Mouse (Mus musculus): Measurements from ENCODE around the gene Lrp8. TPM values are rescaled to one million over a fixed set of nuclear protein-coding genes. Genes with fewer than 3 reads are reported as not detected.

The Lrp8 gene
- total RNA-seq, 1 experiment: 8.3 TPM

- H3K27ac ChIP-seq (ENCODE audit: insufficient read depth, low read depth, low read length, poor library complexity, severe bottlenecking): no peak overlapping the region
- no peak for DNase-seq (ENCODE audit: low read depth, low spot score)
- no peaks in the 10 kb centered on the region for H3K9me3 ChIP-seq (ENCODE audit: control insufficient read depth, insufficient read depth, low read depth, low read length)
- in situ Hi-C loops (cut with MboI; ENCODE audit: low sequenced_read_pairs in 2 of 2, unreplicated experiment in 2 of 2): no loop called here
- TF ChIP-seq CHD2 (IDR thresholded peaks at IDR 0.05; ENCODE audit: low read depth, low read length): no peak
- TF ChIP-seq ZC3H11A (IDR thresholded peaks at IDR 0.05; ENCODE audit: borderline replicate concordance, low read depth, low read length): no peak
- no peak for TF ChIP-seq ZNF384 (IDR thresholded peaks at IDR 0.05; ENCODE audit: low read depth, low read length)
- TF ChIP-seq MAFK (IDR thresholded peaks at IDR 0.05; ENCODE audit: insufficient read depth, low read depth, low read length): no peak
- no peak for TF ChIP-seq HCFC1 (IDR thresholded peaks at IDR 0.05; ENCODE audit: borderline replicate concordance, insufficient read depth, low read length)
- peak overlapping the region; percentile 79 to 84 for H3K4me3 ChIP-seq (ENCODE audit: insufficient read depth in 1 of 2, low read depth in 1 of 2, low read length in 2 of 2, poor library complexity in 1 of 2, severe bottlenecking in 1 of 2)
- H3K9ac ChIP-seq (ENCODE audit: insufficient read depth, low read depth, low read length, poor library complexity, severe bottlenecking): peak overlapping the region; percentile 44
- no peaks in the 10 kb centered on the region for H3K36me3 ChIP-seq (ENCODE audit: control insufficient read depth, insufficient read depth, low read length, poor library complexity, severe bottlenecking)
- H3K4me1 ChIP-seq (ENCODE audit: control insufficient read depth in 2 of 2, insufficient read depth in 2 of 2, low read length in 2 of 2, poor library complexity in 1 of 2): peaks cover 0 to 16% of the 10 kb centered on the region in 2 experiments; a peak in 1 of 4 replicates
These were observed 630 bp downstream of the Lrp8 start for GRCm38 (mm10) chr4:107802450-107803331.

DNA sequence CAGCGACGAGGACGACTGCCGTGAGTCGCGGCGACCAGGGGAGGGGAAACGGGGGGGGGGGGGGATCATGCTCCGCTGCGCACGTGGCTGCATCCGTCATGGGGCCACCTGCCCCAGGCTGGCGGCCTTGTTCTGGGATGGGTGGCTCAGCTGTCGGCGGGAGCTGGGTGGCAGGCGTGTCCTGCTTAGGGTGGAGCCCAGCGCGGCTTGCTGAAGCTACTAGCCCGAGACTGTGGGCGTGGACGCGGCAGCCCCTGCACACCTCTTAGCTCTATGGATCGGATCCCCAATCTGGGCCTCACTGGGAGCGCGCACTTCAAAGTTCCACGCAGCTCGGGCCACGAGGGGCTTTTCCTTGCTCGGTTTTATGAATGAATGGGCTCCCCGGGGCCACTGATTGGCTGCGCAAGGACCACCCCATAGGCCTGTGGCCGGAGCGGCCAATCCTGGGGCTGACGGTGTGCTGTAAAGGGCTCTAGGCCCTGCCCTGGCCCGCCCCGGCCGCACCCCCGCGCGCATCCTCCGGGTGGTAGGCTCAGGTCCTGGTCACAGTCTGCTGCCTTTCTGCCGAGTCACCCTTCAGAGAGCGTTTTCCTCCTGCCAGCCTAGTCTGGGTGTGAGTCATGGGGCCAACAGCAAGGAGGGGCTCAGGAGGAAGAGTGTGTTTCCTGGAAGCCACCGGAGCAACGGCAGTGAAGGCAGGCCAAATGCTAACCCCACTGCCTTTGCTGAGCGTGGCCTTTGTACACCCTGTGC lies 1.5 kb downstream of the Lrp8 start:
- in situ Hi-C loops (cut with MboI; ENCODE audit: low sequenced_read_pairs in 2 of 2, unreplicated experiment in 2 of 2): no loop called here
- H3K27ac ChIP-seq (ENCODE audit: insufficient read depth, low read depth, low read length, poor library complexity, severe bottlenecking): no peak overlapping the region

DNA sequence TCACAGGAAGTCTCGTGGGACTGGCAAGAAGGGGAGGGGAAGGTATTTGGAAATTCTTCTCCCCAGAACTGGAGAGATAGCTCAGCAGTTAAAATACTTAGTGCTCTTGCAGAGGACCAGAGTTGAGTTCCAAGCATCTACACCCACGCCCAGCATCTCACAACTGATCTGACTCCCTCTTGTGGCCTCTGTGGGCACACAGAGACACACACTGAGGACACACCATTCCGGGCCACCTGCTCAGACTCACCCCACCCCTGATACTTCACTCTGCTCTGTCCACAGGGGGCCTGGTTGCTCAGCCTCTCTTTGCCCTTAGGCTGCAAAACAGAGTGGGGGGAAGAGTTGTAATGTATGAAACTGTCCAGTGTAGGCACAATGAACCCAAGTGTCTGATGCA lies 3.4 kb downstream of the Lrp8 start:
- in situ Hi-C loops (cut with MboI; ENCODE audit: low sequenced_read_pairs in 2 of 2, unreplicated experiment in 2 of 2): no loop called here
- Histone ChIP-seq H3K9ac (ENCODE audit: insufficient read depth, low read depth, low read length, poor library complexity, severe bottlenecking) (no peak overlapping the region), H3K4me3 (ENCODE audit: insufficient read depth in 1 of 2, low read depth in 1 of 2, low read length in 2 of 2, poor library complexity in 1 of 2, severe bottlenecking in 1 of 2) (no peak overlapping the region), H3K4me1 (ENCODE audit: control insufficient read depth in 2 of 2, insufficient read depth in 2 of 2, low read length in 2 of 2, poor library complexity in 1 of 2) (peaks cover 0 to 21% of the 10 kb centered on the region in 2 experiments; a peak in 1 of 4 replicates), H3K27ac (ENCODE audit: insufficient read depth, low read depth, low read length, poor library complexity, severe bottlenecking) (no peak overlapping the region), H3K36me3 (ENCODE audit: control insufficient read depth, insufficient read depth, low read length, poor library complexity, severe bottlenecking) (no peaks in the 10 kb centered on the region), H3K9me3 (ENCODE audit: control insufficient read depth, insufficient read depth, low read depth, low read length) (no peaks in the 10 kb centered on the region)
- DNase-seq (ENCODE audit: low read depth, low spot score): peak; percentile 34
- TF ChIP-seq MAFK (IDR thresholded peaks at IDR 0.05; ENCODE audit: insufficient read depth, low read depth, low read length) (no peak), CHD2 (IDR thresholded peaks at IDR 0.05; ENCODE audit: low read depth, low read length) (no peak), HCFC1 (IDR thresholded peaks at IDR 0.05; ENCODE audit: borderline replicate concordance, insufficient read depth, low read length) (no peak), ZNF384 (IDR thresholded peaks at IDR 0.05; ENCODE audit: low read depth, low read length) (no peak), ZC3H11A (IDR thresholded peaks at IDR 0.05; ENCODE audit: borderline replicate concordance, low read depth, low read length) (no peak)

More for the DNA sequence above, 1.5 kb downstream of the Lrp8 start:
- Histone ChIP-seq H3K36me3 (ENCODE audit: control insufficient read depth, insufficient read depth, low read length, poor library complexity, severe bottlenecking) (no peaks in the 10 kb centered on the region), H3K4me3 (ENCODE audit: insufficient read depth in 1 of 2, low read depth in 1 of 2, low read length in 2 of 2, poor library complexity in 1 of 2, severe bottlenecking in 1 of 2) (peak overlapping the region; percentile 79 to 84), H3K4me1 (ENCODE audit: control insufficient read depth in 2 of 2, insufficient read depth in 2 of 2, low read length in 2 of 2, poor library complexity in 1 of 2) (peaks cover 0 to 21% of the 10 kb centered on the region in 2 experiments; a peak in 1 of 4 replicates), H3K9ac (ENCODE audit: insufficient read depth, low read depth, low read length, poor library complexity, severe bottlenecking) (peak overlapping the region; percentile 56), H3K9me3 (ENCODE audit: control insufficient read depth, insufficient read depth, low read depth, low read length) (no peaks in the 10 kb centered on the region)
- peak; percentile 78 for DNase-seq (ENCODE audit: low read depth, low spot score)
- TF ChIP-seq ZNF384 (IDR thresholded peaks at IDR 0.05; ENCODE audit: low read depth, low read length) (no peak), HCFC1 (IDR thresholded peaks at IDR 0.05; ENCODE audit: borderline replicate concordance, insufficient read depth, low read length) (no peak), MAFK (IDR thresholded peaks at IDR 0.05; ENCODE audit: insufficient read depth, low read depth, low read length) (peak; percentile 91), CHD2 (IDR thresholded peaks at IDR 0.05; ENCODE audit: low read depth, low read length) (no peak), ZC3H11A (IDR thresholded peaks at IDR 0.05; ENCODE audit: borderline replicate concordance, low read depth, low read length) (no peak)

GRCm38 (mm10) chr4:107807796-107808195 lies 5.7 kb downstream of the Lrp8 start:
- Histone ChIP-seq H3K4me1 (ENCODE audit: control insufficient read depth in 2 of 2, insufficient read depth in 2 of 2, low read length in 2 of 2, poor library complexity in 1 of 2) (peaks cover 0 to 19% of the 10 kb centered on the region in 2 experiments; a peak in 1 of 4 replicates), H3K27ac (ENCODE audit: insufficient read depth, low read depth, low read length, poor library complexity, severe bottlenecking) (no peak overlapping the region), H3K4me3 (ENCODE audit: insufficient read depth in 1 of 2, low read depth in 1 of 2, low read length in 2 of 2, poor library complexity in 1 of 2, severe bottlenecking in 1 of 2) (no peak overlapping the region), H3K36me3 (ENCODE audit: control insufficient read depth, insufficient read depth, low read length, poor library complexity, severe bottlenecking) (no peaks in the 10 kb centered on the region), H3K9me3 (ENCODE audit: control insufficient read depth, insufficient read depth, low read depth, low read length) (no peaks in the 10 kb centered on the region), H3K9ac (ENCODE audit: insufficient read depth, low read depth, low read length, poor library complexity, severe bottlenecking) (no peak overlapping the region)
- in situ Hi-C loops (cut with MboI; ENCODE audit: low sequenced_read_pairs in 2 of 2, unreplicated experiment in 2 of 2): no loop called here
- TF ChIP-seq MAFK (IDR thresholded peaks at IDR 0.05; ENCODE audit: insufficient read depth, low read depth, low read length) (no peak), HCFC1 (IDR thresholded peaks at IDR 0.05; ENCODE audit: borderline replicate concordance, insufficient read depth, low read length) (no peak), CHD2 (IDR thresholded peaks at IDR 0.05; ENCODE audit: low read depth, low read length) (no peak), ZNF384 (IDR thresholded peaks at IDR 0.05; ENCODE audit: low read depth, low read length) (no peak), ZC3H11A (IDR thresholded peaks at IDR 0.05; ENCODE audit: borderline replicate concordance, low read depth, low read length) (no peak)
- peak; percentile 46 for DNase-seq (ENCODE audit: low read depth, low spot score)
